Mouse (Mus musculus) CH12.LX (cell line): Measurements from ENCODE around the gene Papola. TPM values are rescaled to one million over a fixed set of nuclear protein-coding genes. Genes with fewer than 3 reads are reported as not detected.
A peak's percentile ranks its signal among the peaks of the same experiment; 100 is the strongest.

ENCODE experiments used
- DNase-seq: peaks from one replicate; pipeline ENCODE4 v3.0.0-alpha.2; 2013; ENCODE audit errors: extremely low read depth
- H3K27ac ChIP-seq: 2 replicates; pipeline ENCODE4 v1.5.1; 2012; ENCODE audit warnings: low read depth, mild to moderate bottlenecking, control low read depth, moderate library complexity; ENCODE audit not compliant: insufficient read depth
- H3K27me3 ChIP-seq: replicated peaks from 2 replicates; pipeline ENCODE3; 2012; ENCODE audit warnings: inconsistent platforms
- H3K36me3 ChIP-seq, 2 experiments: replicated peaks in 1 of 2; 2 replicates each; pipeline versions ENCODE3 to v1.6.1; 2012; ENCODE audit warnings: inconsistent platforms in 1 of 2, low read length in 1 of 2, mild to moderate bottlenecking in 1 of 2, mixed read lengths in 1 of 2, moderate library complexity in 1 of 2; ENCODE audit not compliant: control insufficient read depth in 1 of 2, insufficient read depth in 1 of 2
- H3K4me1 ChIP-seq, 2 experiments: 2 replicates each; pipeline ENCODE4 v1.6.1; 2012; ENCODE audit warnings: inconsistent platforms in 1 of 2, moderate library complexity in 1 of 2; ENCODE audit not compliant: insufficient read depth in 2 of 2, control insufficient read depth in 1 of 2
- H3K4me2 ChIP-seq: 2 replicates; pipeline ENCODE4 v1.6.1; 2012; ENCODE audit warnings: low read depth, mild to moderate bottlenecking, control low read depth; ENCODE audit not compliant: poor library complexity, insufficient read depth, severe bottlenecking
- H3K4me3 ChIP-seq, 3 experiments: fragments of 150-350 bp in 1 of 3; sonication (generic) in 1 of 3; replicated peaks in 1 of 3; 2 replicates each; pipeline versions ENCODE3 to v1.5.1; 2011 to 2012; ENCODE audit warnings: low read depth in 2 of 3, low read length in 2 of 3, mild to moderate bottlenecking in 2 of 3, moderate library complexity in 2 of 3, control low read depth in 1 of 3, improper control_type of control experiment in 1 of 3, inconsistent platforms in 1 of 3, mixed read lengths in 1 of 3; ENCODE audit not compliant: poor library complexity in 1 of 3
- H3K79me2 ChIP-seq: replicated peaks from 2 replicates; pipeline ENCODE4 v1.6.1; 2012; ENCODE audit warnings: mild to moderate bottlenecking, moderate library complexity; ENCODE audit not compliant: control insufficient read depth, poor library complexity, insufficient read depth, severe bottlenecking; ENCODE audit errors: extremely low read depth
- H3K9ac ChIP-seq: 2 replicates; pipeline ENCODE4 v1.6.1; 2012; ENCODE audit warnings: low read depth, mild to moderate bottlenecking, control low read depth, moderate library complexity; ENCODE audit not compliant: insufficient read depth
- H3K9me3 ChIP-seq: replicated peaks from 2 replicates; pipeline ENCODE3; 2012; ENCODE audit warnings: low read length, inconsistent platforms, mixed read lengths
- CHD2 ChIP-seq: IDR thresholded peaks from 2 replicates; pipeline ENCODE4 v1.6.1; 2011; ENCODE audit warnings: low read length, improper control_type of control experiment
- CTCF ChIP-seq, 2 experiments: IDR thresholded peaks in 1 of 2; conservative IDR thresholded peaks in 1 of 2; 2 replicates each; pipeline ENCODE4 v1.5.1; 2011 to 2012; ENCODE audit warnings: low read depth in 2 of 2, low read length in 2 of 2, improper control_type of control experiment in 1 of 2, inconsistent platforms in 1 of 2, mild to moderate bottlenecking in 1 of 2, moderate library complexity in 1 of 2
- EP300 ChIP-seq: IDR thresholded peaks from 2 replicates; pipeline ENCODE4 v1.6.1; 2011; ENCODE audit warnings: low read length, improper control_type of control experiment
- ETS1 ChIP-seq: conservative IDR thresholded peaks from 2 replicates; pipeline ENCODE4 v1.6.1; 2012; ENCODE audit warnings: low read depth, mild to moderate bottlenecking, inconsistent platforms, low read length, improper control_type of control experiment, moderate library complexity
- GABPA ChIP-seq: IDR thresholded peaks from 2 replicates; pipeline ENCODE4 v1.6.1; 2012; ENCODE audit warnings: low read depth, low read length, improper control_type of control experiment, inconsistent platforms; ENCODE audit not compliant: insufficient replicate concordance
- IRF4 ChIP-seq: IDR thresholded peaks from 2 replicates; pipeline ENCODE4 v1.6.1; 2014; ENCODE audit warnings: low read depth, mild to moderate bottlenecking, inconsistent platforms, low read length, improper control_type of control experiment
- JUN ChIP-seq: IDR thresholded peaks from 2 replicates; pipeline ENCODE4 v1.6.1; 2011; ENCODE audit warnings: low read depth, mild to moderate bottlenecking, low read length, improper control_type of control experiment, moderate library complexity; ENCODE audit not compliant: insufficient read depth
- KAT2A ChIP-seq: IDR thresholded peaks from 2 replicates; pipeline ENCODE4 v1.6.1; 2012; ENCODE audit warnings: low read length, improper control_type of control experiment, inconsistent platforms; ENCODE audit not compliant: insufficient replicate concordance
- MAFK ChIP-seq: IDR thresholded peaks from 2 replicates; pipeline ENCODE4 v1.6.1; 2011; ENCODE audit warnings: low read length, improper control_type of control experiment; ENCODE audit not compliant: insufficient replicate concordance
- MAX ChIP-seq: IDR thresholded peaks from 2 replicates; pipeline ENCODE4 v1.6.1; 2011; ENCODE audit warnings: low read length, improper control_type of control experiment
- MAZ ChIP-seq: IDR thresholded peaks from 2 replicates; pipeline ENCODE4 v1.6.1; 2012; ENCODE audit warnings: low read depth, mild to moderate bottlenecking, inconsistent platforms, low read length, improper control_type of control experiment, moderate library complexity
- MXI1 ChIP-seq: IDR thresholded peaks from 2 replicates; pipeline ENCODE4 v1.6.1; 2011; ENCODE audit warnings: mild to moderate bottlenecking, low read depth, low read length, improper control_type of control experiment
- PAX5 ChIP-seq: IDR thresholded peaks from 2 replicates; pipeline ENCODE4 v1.6.1; 2012; ENCODE audit warnings: low read length, inconsistent platforms, mixed read lengths
- RAD21 ChIP-seq: IDR thresholded peaks from 2 replicates; pipeline ENCODE4 v1.6.1; 2011; ENCODE audit warnings: low read depth, mild to moderate bottlenecking, low read length, improper control_type of control experiment, moderate library complexity
- SMC3 ChIP-seq: IDR thresholded peaks from 2 replicates; pipeline ENCODE4 v1.6.1; 2011; ENCODE audit warnings: low read depth, low read length, improper control_type of control experiment
- TBP ChIP-seq: conservative IDR thresholded peaks from 2 replicates; pipeline ENCODE4 v1.6.1; 2011; ENCODE audit warnings: low read depth, low read length, improper control_type of control experiment
- TCF12 ChIP-seq: IDR thresholded peaks from 2 replicates; pipeline ENCODE4 v1.6.1; 2014; ENCODE audit warnings: low read depth, mild to moderate bottlenecking, inconsistent platforms, low read length, improper control_type of control experiment
- UBTF ChIP-seq: IDR thresholded peaks from 2 replicates; pipeline ENCODE4 v1.6.1; 2012; ENCODE audit warnings: low read depth, mild to moderate bottlenecking, inconsistent platforms, low read length, improper control_type of control experiment, moderate library complexity
- USF1 ChIP-seq: IDR thresholded peaks from 2 replicates; pipeline ENCODE4 v1.6.1; 2014; ENCODE audit warnings: low read depth, mild to moderate bottlenecking, inconsistent platforms, low read length, improper control_type of control experiment
- USF2 ChIP-seq: conservative IDR thresholded peaks from 2 replicates; pipeline ENCODE4 v1.6.1; 2011; ENCODE audit warnings: low read depth, low read length, improper control_type of control experiment
- ZC3H11A ChIP-seq: IDR thresholded peaks from 2 replicates; pipeline ENCODE4 v1.6.1; 2012; ENCODE audit warnings: low read depth, mild to moderate bottlenecking, inconsistent platforms, low read length, improper control_type of control experiment
- ZNF384 ChIP-seq: IDR thresholded peaks from 2 replicates; pipeline ENCODE4 v1.6.1; 2012; ENCODE audit warnings: low read depth, low read length, improper control_type of control experiment, inconsistent platforms
- dilution Hi-C: fragments of 300-500 bp; cut with MboI; formaldehyde crosslinking; loops from 2 replicates; pipeline ENCODE4 v1.14.3; 2020; ENCODE audit warnings: low sequenced_read_pairs; ENCODE audit not compliant: extremely low pct_unique_long_range_greater_than_20kb, extremely low pct_ligation_motif_present
- in situ Hi-C: fragments of 300-500 bp; cut with MboI; formaldehyde crosslinking; loops from 3 replicates; pipeline ENCODE4 v1.14.3; 2019; ENCODE audit warnings: low sequenced_read_pairs, low pct_ligation_motif_present, low pct_unique_long_range_greater_than_20kb, mixed read lengths
- polyA plus RNA-seq: library from polyadenylated mRNA; unstranded; fragments of >175 nt; gene quantifications from 2 replicates; pipeline ENCODE4 v1.2.1, GENCODE M21; 2012; ENCODE audit warnings: low read depth; ENCODE audit not compliant: insufficient read length
- total RNA-seq, 2 experiments: library from RNA; depleted of rRNA; stranded (reverse); fragments of 300-350 nt in 1 of 2; fragments of >200 nt in 1 of 2; gene quantifications; 2 replicates each; pipeline ENCODE4 v1.2.3; 2012 to 2014

Papola gene
- total and polyA plus RNA-seq, 3 experiments: 100.0 to 150 (median 111) TPM

GRCm38 (mm10) chr12:105854639-105855038 is 70.1 kb downstream of the Papola start:
- peaks cover 0 to 29% of the 10 kb centered on the region in 2 experiments; a peak in 2 of 4 replicates for H3K4me1 ChIP-seq
- no peaks in the 10 kb centered on the region for H3K79me2 ChIP-seq
- H3K36me3 ChIP-seq: no peaks in the 10 kb centered on the region
- H3K4me3 ChIP-seq: no peak overlapping the region
- dilution Hi-C loops: no loop called here
- in situ Hi-C loops: loop anchor here (5.0 to 10.0 kb wide), 2 partner anchors 108 to 200 kb away; no protein-coding TSS in a partner anchor
- no peak overlapping the region for H3K27ac ChIP-seq
- TF ChIP-seq JUN (no peak), RAD21 (peak; percentile 83), MXI1 (no peak), KAT2A (no peak), CTCF (conservative IDR thresholded peaks at IDR 0.05 in 1 of 2, IDR thresholded peaks at IDR 0.05 in 1 of 2; ENCODE audit: low read depth in 2 of 2, low read length in 2 of 2) (peak; percentile 6 to 72; a peak in 2 of 4 replicates), SMC3 (peak; percentile 75), ZC3H11A (peak; percentile 17; the same call in 1 of the 2 replicates), ZNF384 (no peak)
- DNase-seq: peak; percentile 41
- no peak overlapping the region for H3K9ac ChIP-seq
- no peaks in the 10 kb centered on the region for H3K27me3 ChIP-seq
- no peak overlapping the region for H3K4me2 ChIP-seq
- no peaks in the 10 kb centered on the region for H3K9me3 ChIP-seq

- dilution Hi-C loops: no loop called here
- TF ChIP-seq USF2 (no peak), ETS1 (no peak), GABPA (no peak), JUN (no peak), EP300 (no peak), MAX (no peak), TCF12 (no peak), CTCF (conservative IDR thresholded peaks at IDR 0.05 in 1 of 2, IDR thresholded peaks at IDR 0.05 in 1 of 2; ENCODE audit: low read depth in 2 of 2, low read length in 2 of 2) (no peak), UBTF (no peak), IRF4 (no peak), RAD21 (no peak), PAX5 (no peak), MXI1 (no peak), KAT2A (no peak), MAZ (no peak), USF1 (no peak), MAFK (no peak), CHD2 (no peak), TBP (no peak)
- TF ChIP-seq, all 38 proteins: peak for 0
- Histone ChIP-seq H3K4me1 (peaks cover 0 to 18% of the 10 kb centered on the region in 2 experiments; a peak in 2 of 4 replicates), H3K4me3 (no peak overlapping the region), H3K36me3 (no peaks in the 10 kb centered on the region), H3K9ac (no peak overlapping the region), H3K79me2 (no peaks in the 10 kb centered on the region), H3K4me2 (no peak overlapping the region), H3K27ac (no peak overlapping the region), H3K9me3 (no peaks in the 10 kb centered on the region), H3K27me3 (no peaks in the 10 kb centered on the region)
- in situ Hi-C loops: loop anchor here (10.0 kb wide), 1 partner anchor 197 kb away; no protein-coding TSS in a partner anchor
- no peak for DNase-seq
Observed at GRCm38 (mm10) chr12:105857902-105858640, 73.6 kb downstream of the Papola start.
